Mouse (Mus musculus) frontal cortex, adult 2 months (tissue): Measurements from ENCODE around the gene Smco2. TPM values are rescaled to one million over a fixed set of nuclear protein-coding genes. Genes with fewer than 3 reads are reported as not detected.

Experiments used
- polyA plus RNA-seq: library from polyadenylated mRNA; depleted of rRNA; stranded (reverse); fragments of >200 nt; gene quantifications from 2 replicates; pipeline ENCODE4 v1.2.3, GENCODE M21; 2012; rRNA removed

The Smco2 gene
- polyA plus RNA-seq, 1 experiment, result 0.20 TPM

Other genes starting within 250 kb of the Smco2 start
- 65.5 and 68.3 TPM in 2 replicates for gene Med21, start 207.6 kb upstream of the Smco2 start, polyA plus RNA-seq
- gene Tm7sf3, start 207.3 kb upstream of the Smco2 start, polyA plus RNA-seq, result 27.6 and 29.3 TPM in 2 replicates
- 17.8 and 18.3 TPM in 2 replicates for gene Stk38l, start 125.1 kb upstream of the Smco2 start, polyA plus RNA-seq
- 19.9 and 20.6 TPM in 2 replicates for gene Arntl2, start 54.0 kb upstream of the Smco2 start, polyA plus RNA-seq
- gene Ppfibp1, start 38.4 kb downstream of the Smco2 start, polyA plus RNA-seq, result 51.1 and 60.2 TPM in 2 replicates
- not detected in 2 replicates for gene 1700034J05Rik, start 104.3 kb downstream of the Smco2 start, polyA plus RNA-seq
- gene Rep15, start 182.5 kb downstream of the Smco2 start, polyA plus RNA-seq, result 3.4 and 3.8 TPM in 2 replicates
- gene Mrps35, start 192.7 kb downstream of the Smco2 start, polyA plus RNA-seq, result 32.6 and 35.4 TPM in 2 replicates
- 0.21 and 0.54 TPM in 2 replicates for gene Mansc4, start 236.9 kb downstream of the Smco2 start, polyA plus RNA-seq
- 13.0 and 14.4 TPM in 2 replicates for gene Klhl42, start 241.3 kb downstream of the Smco2 start, polyA plus RNA-seq